Comparison of ENCODE assay signal across 9 mouse cellular contexts in the genomic region with DNA sequence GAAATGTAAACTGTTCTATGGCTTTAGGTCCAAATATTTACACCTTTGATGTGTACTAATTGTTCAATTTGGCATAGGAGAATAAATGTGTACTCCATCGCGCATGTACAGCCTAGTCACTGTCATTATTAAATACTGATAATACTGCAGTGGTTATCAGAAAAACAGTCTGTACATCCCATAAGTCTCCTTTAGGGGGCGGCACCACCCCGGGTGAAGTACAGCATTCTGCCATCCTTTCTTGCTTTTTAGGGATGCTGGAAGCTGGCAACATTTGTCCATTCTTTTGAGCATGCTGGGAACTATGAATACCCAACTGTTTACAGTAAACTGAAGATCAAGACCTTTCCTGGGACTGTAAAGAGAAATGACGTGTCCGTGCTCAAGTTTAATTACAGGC.
DNase-seq lines count a peak whose midpoint lies in the region; ATAC-seq and TF ChIP-seq lines count a peak whose summit lies in the region.
"Had no signal": no experiment of that assay in that cellular context is flagged by ENCODE, and none has a peak within 500 bp of the region (broad histone marks: within the 10 kb centered on the region; RNA-seq: fewer than 3 reads in every experiment).

No protein-coding gene starts in this region.

- H3K4me3 ChIP-seq in forebrain, embryonic 13.5 days: no peak overlapping the region
- no peak overlapping the region for H3K4me3 ChIP-seq in forebrain, embryonic 11.5 days (ENCODE audit: low read depth, low read length)
- H3K4me3 ChIP-seq in left cerebral cortex, adult 2 months: no peak overlapping the region
- H3K4me3 ChIP-seq: hindbrain, embryonic 15.5 days had no signal

- H3K4me1 ChIP-seq in forebrain, embryonic 13.5 days: no peaks in the 10 kb centered on the region
- no peaks in the 10 kb centered on the region for H3K4me1 ChIP-seq in forebrain, embryonic 11.5 days (replicated peaks; ENCODE audit: control insufficient read depth, insufficient read depth, low read length)
- H3K4me1 ChIP-seq: hindbrain, embryonic 15.5 days had no signal

- no peak overlapping the region for H3K9ac ChIP-seq in forebrain, embryonic 13.5 days
- no peak overlapping the region for H3K9ac ChIP-seq in forebrain, embryonic 11.5 days (ENCODE audit: low read length)
- H3K9ac ChIP-seq: hindbrain, embryonic 15.5 days had no signal

- DNase-seq in forebrain, embryonic 11.5 days (ENCODE audit: low spot score): no peak
- DNase-seq in ES-CJ7 (ENCODE audit: low read depth, low spot score): peak; percentile 15
- peak; percentile 65 to 77 for DNase-seq in cerebellum, postnatal 25 days
- DNase-seq in left cerebral cortex, adult 2 months (ENCODE audit: extremely low spot score in 1 of 2, low spot score in 2 of 2): peak; percentile 44 to 58
- no peak for DNase-seq in ovary, adult 18-20 months (ENCODE audit: low spot score)
- DNase-seq in urinary bladder, postnatal 10 days (ENCODE audit: low spot score): no peak

- 68% methylated on average over 6 of the region's 6 CpGs for WGBS in forebrain, embryonic 13.5 days
- WGBS in forebrain, embryonic 11.5 days: 61% methylated on average over 6 of the region's 6 CpGs

- no peaks in the 10 kb centered on the region for H3K36me3 ChIP-seq in forebrain, embryonic 13.5 days (ENCODE audit: poor library complexity, severe bottlenecking)
- H3K36me3 ChIP-seq in forebrain, embryonic 11.5 days (ENCODE audit: control insufficient read depth, insufficient read depth, low read length): no peaks in the 10 kb centered on the region
- H3K36me3 ChIP-seq: hindbrain, embryonic 15.5 days had no signal

- no peak overlapping the region for H3K4me2 ChIP-seq in forebrain, embryonic 13.5 days
- H3K4me2 ChIP-seq in forebrain, embryonic 11.5 days (ENCODE audit: low read depth, low read length, severe bottlenecking): no peak overlapping the region
- H3K4me2 ChIP-seq: hindbrain, embryonic 15.5 days had no signal

- peak; percentile 70 for ATAC-seq in forebrain, embryonic 13.5 days
- ATAC-seq in forebrain, embryonic 11.5 days (replicated peaks; ENCODE audit: low FRiP score): no peak
- no peak for ATAC-seq in megakaryocyte progenitor cell, adult 5-6 weeks (replicated peaks; ENCODE audit: poor library complexity)

- intact Hi-C loops in left cerebral cortex, adult 2 months (cut with DNase I): loop anchor here (2.0 to 10.0 kb wide), 3 partner anchors 168 to 760 kb away; partner anchors contain the start of gene Dlgap1

- H3K27ac ChIP-seq in forebrain, embryonic 13.5 days: no peak overlapping the region
- H3K27ac ChIP-seq in forebrain, embryonic 11.5 days (ENCODE audit: low read depth, low read length): no peak overlapping the region
- no peak overlapping the region for H3K27ac ChIP-seq in left cerebral cortex, adult 2 months
- H3K27ac ChIP-seq: hindbrain, embryonic 15.5 days had no signal

- no peaks in the 10 kb centered on the region for H3K9me3 ChIP-seq in forebrain, embryonic 13.5 days (replicated peaks)
- H3K9me3 ChIP-seq in forebrain, embryonic 11.5 days (ENCODE audit: control insufficient read depth, low read length): no peaks in the 10 kb centered on the region
- H3K9me3 ChIP-seq: hindbrain, embryonic 15.5 days had no signal

- no peaks in the 10 kb centered on the region for H3K27me3 ChIP-seq in forebrain, embryonic 13.5 days
- H3K27me3 ChIP-seq in forebrain, embryonic 11.5 days (ENCODE audit: control insufficient read depth, insufficient read depth, low read length): no peaks in the 10 kb centered on the region
- H3K27me3 ChIP-seq: hindbrain, embryonic 15.5 days had no signal

- TF ChIP-seq CTCF in left cerebral cortex, adult 2 months (IDR thresholded peaks at IDR 0.05): peak; percentile 84

Comparison
In these comparisons a context has a peak if more than half of its experiments do, and no peak if none do; other contexts are left out.
1. DNase-seq: peak in ES-CJ7 (single experiment), cerebellum, postnatal 25 days (2 of 2) and left cerebral cortex, adult 2 months (2 of 2); none in forebrain, embryonic 11.5 days (single experiment), ovary, adult 18-20 months (single experiment) and urinary bladder, postnatal 10 days (single experiment).